Mouse (Mus musculus) cerebellum, adult 2 months (tissue): ENCODE results near the gene Gadd45g.

Experiments used
- CTCF ChIP-seq: fragments of 200-500 bp; IDR thresholded peaks from 2 replicates; pipeline ENCODE4 v1.5.1; 2011; ENCODE audit warnings: low read depth, mild to moderate bottlenecking, control low read depth, low read length, moderate library complexity, borderline replicate concordance; ENCODE audit not compliant: insufficient read depth
- POLR2A ChIP-seq: fragments of 200-500 bp; IDR thresholded peaks from 2 replicates; pipeline ENCODE4 v1.6.1; 2011; ENCODE audit warnings: low read length, control low read depth, borderline replicate concordance; ENCODE audit not compliant: insufficient read depth

- TF ChIP-seq POLR2A = no peak
- TF ChIP-seq CTCF = peak; percentile 86
Measured at GRCm38 (mm10) chr13:51839250-51840026, 7.0 kb upstream of the Gadd45g start.
